Mouse (Mus musculus): Measurements from ENCODE around the gene Sh3rf1.

Gene Sh3rf1

DNA sequence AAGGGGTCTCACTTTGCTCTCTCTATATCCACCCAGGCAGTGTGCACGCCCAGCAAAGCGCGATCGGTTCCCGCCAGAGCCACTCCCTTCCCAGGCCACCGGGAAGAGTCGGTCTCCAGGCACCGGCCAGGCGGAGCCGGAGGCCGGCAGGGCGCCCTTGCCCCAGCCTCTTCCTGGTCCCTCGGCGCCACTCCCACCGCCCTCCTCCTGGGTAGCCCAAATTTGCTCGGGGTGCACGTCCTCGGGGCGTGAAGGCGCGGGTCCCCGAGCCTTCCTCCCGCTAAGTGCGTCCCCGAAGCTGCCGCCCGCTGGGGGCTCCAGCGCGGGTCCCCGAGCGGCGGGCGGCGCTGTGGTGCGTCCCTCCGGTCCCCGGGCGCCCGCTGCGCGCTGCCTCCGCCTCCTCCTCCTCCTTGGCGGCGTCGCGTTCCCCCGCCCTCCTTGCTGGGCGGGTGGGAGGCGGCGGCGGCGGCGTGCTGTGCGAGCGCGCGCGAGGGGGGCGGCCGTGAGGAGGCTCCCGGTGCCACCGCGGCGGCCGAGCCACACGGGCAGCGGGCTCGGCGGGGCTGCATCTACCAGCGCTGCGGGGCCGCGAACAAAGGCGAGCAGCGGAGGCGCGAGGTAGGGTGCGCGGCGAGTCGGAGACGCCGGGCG is at the start of gene Sh3rf1:
TSS of gene Sh3rf1 (plus strand) at position 144 of the 651 bp plus-strand sequence.
- peak; percentile 33 to 67 for DNase-seq (ENCODE audit: low spot score in 2 of 2)

DNA sequence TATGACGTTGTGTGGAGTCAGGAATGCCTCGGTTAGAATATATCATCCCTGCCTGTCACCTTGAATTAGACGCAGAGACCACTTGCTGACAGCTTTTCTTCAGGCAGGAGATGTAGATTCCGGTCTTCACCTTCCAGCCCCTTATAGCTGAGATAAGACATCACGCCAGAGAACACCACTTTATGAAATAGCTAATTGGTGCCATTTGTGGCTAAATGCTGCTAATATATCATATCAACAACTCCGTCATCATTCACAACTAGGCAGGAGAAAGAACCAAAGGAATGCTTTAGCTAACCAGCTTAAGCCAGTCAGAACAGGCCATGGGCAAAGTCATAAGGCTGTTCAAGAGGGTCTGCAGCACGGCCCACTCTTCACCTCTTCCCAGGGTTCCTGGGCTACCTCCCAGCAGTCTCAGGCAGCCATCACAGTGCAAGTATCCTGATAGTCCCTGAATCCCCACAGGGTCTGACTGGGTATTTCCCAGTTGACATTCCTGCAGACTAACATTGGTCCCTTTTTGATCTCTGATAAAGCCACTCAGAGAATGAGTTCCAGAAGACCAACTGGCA is 49.7 kb upstream of the Sh3rf1 start:
- no peak for DNase-seq (ENCODE audit: low spot score in 2 of 2)

DNA sequence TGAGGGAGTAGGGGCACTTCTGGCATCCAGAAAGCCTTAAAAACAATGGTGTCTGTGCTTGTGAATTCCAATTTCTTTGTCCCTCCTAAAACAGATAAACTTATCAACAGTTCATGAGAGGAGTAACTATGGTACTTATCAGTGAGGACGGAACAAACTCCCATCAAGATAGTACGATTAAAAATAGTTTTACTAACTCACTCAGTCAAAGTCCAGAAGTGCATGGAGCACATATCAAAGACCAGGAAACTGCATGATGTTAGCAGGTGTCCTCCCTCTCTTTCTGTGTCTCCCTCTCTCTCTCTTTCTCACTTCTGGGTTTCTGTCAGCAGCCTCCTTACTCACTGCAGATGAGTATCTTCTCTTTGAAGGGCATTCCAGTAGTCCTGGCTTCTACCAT is 47.8 kb upstream of the Sh3rf1 start:
- DNase-seq (ENCODE audit: low spot score in 2 of 2) = no peak

DNA sequence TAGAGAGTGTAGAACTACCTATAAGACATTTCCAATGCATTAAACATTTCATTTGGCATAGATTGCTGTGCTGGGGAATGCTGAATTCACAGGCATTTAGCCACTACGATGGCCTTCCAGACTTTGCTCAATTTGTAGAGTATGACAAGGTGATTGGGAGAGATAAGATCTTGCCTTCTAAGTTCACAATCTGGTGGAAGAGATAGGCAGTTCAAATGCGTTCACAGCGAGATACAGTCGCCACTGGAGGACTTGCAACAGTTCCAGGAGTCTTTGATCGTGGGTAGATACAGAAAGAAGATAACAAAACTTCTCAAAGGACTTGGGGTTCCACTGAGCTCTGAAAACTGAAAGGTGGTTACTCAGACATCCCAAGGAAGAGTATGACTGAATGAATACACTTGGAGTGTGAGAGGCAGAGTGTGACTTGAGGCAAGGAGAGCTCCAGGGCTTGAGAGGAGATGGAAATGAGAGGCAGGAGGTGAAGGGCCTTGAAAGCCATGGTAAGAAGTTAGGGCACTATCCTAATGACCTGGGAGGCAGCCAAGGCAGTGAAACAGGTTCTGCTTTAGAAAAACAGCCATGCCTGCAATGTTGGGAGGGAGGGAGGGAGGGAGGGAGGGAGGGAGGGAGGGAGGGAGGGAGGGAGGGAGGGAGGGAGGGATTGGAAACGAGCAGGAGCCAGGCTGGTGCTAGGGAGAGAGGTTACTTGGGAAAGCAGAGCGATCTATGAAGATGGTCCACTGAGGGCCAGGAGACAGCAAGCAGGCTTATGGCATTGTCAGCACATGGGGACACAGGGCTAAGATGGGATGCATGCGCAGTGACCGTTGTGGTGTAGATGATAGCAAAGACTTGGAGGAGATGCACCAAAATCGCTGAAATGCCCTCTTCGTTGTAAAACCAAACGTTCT is 45.7 kb upstream of the Sh3rf1 start:
- no peak for DNase-seq (ENCODE audit: low spot score in 2 of 2)

DNA sequence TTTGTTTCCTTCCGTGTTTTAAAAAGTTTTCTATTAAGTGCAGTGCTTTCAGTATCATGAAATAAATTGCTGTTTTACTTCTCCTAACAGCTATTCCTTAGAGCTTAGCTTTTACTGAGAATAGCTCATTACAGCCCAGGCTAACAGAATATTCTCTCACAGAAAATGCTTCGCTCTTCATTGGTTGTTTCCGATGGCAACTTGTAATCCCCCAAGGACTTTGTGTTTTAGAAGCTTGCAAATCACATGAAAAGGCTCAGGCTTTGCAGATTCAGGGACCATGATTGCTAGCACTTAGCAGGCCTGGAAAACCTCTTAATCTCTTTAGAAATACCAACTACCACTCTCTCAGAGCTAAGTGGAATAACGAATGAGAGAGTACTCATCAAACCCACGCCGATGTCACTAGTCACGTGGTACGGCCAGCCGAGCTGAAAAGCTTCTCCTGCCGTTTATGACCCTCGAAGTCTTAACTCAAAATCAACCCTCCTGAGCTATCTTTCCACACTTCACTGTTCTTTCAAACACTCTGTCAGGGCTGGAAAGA is 45.0 kb upstream of the Sh3rf1 start:
- no peak for DNase-seq (ENCODE audit: low spot score in 2 of 2)

DNA sequence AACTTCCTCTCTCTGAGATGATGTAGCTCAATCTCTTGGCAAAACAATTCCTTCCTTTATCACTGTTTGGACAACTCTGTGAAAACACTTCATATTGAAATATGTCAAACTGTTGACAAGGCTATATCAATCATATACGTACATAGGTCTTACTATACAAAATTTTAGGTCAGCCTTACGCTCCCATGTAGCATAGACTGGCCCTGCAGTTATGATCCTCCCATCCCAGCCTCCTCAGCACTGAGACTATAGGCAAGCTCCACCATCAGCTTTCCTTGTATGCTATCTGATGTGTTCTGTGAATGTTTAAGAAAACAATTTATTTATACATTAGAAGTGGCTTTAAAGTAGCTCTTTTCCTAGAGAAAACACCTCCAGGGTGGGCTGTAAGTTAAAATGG is 42.1 kb upstream of the Sh3rf1 start:
- no peak for DNase-seq (ENCODE audit: low spot score in 2 of 2)

DNA sequence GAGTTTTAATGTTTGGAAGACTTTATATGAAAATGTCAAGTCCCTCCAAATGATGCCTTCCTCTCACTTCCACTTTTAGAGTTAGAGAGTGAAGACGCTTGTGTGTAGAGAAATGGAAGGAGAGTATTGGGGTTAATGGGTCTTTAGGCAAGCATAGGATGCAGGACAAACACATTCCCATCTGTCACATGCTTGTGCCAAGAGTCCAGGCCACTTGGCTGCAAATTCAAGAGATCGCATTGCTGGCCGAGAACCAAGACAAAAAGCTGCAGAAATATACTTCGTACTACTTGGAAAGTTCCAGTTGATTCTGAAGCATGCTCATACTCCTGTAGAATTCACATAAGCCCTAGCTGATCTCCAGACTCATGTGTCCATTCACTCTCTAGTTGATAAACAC is 41.7 kb upstream of the Sh3rf1 start:
- no peak for DNase-seq (ENCODE audit: low spot score in 2 of 2)

DNA sequence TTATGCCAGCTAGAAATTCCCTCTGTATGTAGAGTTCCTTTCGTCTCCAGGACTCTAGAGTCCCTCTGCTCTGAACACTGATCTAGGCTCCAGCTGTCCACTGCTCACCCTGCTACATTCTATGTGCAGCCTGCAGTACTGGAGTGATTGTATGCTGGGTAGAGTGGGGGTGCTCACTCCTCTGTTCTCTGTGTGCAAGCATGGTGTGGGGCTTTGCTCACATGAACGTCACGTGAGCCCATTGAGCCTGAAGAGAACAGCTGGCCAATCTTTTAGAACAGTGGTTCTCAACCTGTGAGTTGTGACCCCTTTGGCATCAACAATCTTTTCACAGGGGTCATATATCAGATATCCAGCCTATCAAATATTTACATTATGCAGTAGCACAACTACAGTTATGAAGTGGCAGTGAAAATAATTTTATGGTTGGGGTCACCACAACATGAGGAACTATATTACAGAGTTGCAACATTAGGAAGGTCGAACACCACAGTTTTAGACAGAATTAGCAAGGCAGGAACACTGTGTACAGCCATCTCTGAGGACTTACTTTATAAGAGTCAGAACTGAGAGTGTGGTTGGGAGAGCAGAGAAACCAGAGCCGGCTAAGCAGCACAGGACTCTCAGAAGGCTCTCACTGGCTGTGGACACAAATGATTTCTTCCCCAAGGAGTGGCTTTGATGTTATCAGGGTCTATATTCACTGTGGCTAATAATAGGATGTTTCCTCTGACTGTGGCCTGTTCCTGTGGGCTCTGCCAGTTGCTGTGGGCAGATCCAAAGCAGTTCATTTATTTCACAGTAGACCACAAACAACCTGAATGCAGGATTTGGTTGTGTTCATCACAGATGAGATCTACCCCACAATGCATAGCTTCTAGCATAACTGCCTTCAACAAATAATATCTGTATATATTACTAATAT is 38.1 kb upstream of the Sh3rf1 start:
- DNase-seq (ENCODE audit: low spot score in 2 of 2) = no peak

DNA sequence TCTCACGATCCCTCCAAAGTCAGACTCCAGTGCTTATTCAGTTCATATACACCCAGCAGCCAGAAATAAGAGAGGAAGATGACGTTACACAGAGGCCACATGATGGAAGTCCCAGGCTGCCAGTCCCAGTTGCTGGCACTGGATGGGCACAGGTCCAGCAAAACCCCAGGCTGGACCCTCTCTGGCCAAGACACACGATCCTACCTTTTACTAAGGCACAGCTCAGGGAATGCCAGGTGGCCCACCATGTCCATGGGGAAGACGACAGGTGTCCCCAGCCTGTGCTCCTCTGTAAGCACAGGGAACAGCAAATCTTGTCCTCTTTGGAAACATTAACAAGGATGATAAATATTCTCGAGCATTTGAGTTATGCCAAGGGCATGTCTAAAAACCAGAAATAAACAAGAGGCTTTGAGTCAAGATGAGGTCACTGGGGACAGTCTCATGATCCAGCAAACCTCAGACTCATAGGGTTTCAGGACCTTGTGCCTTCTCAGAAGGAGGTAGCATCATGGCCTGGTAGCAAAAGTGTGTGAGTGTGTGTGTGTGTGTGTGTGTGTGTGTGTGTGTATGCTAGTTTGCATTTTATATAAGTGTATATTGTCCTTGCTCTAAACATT is 29.3 kb upstream of the Sh3rf1 start:
- no peak for DNase-seq (ENCODE audit: low spot score in 2 of 2)

DNA sequence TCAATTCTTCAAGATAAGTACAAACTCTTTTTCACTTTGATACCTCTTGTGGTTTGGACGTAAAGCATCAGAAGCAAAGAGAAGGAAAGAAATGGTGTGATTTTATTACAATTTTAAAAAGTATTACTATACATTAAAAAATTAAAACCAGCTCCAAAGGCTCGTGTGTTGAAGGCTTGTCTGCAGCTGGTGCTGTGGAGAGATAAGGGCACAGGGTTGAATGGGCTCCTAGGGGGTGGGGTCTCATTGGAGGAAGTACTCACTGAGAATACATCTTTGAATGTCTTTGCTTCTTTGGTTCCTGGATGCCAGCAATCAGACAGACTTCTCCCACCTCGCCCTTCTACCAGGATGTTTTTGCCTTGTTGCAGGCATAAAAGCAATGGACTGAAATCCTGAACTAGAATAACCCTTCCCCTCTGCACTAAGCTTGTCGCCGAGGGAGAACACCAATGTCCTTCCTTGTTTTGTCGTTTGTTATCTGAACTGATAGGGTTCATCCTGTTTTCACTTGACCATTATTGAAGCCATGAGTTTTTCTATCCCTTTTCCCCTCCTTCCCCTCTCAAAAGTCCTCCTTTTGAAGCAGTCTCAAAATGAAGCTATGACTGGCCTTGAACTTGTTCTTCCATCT is 23.3 kb upstream of the Sh3rf1 start:
- DNase-seq (ENCODE audit: low spot score in 2 of 2) = no peak

DNA sequence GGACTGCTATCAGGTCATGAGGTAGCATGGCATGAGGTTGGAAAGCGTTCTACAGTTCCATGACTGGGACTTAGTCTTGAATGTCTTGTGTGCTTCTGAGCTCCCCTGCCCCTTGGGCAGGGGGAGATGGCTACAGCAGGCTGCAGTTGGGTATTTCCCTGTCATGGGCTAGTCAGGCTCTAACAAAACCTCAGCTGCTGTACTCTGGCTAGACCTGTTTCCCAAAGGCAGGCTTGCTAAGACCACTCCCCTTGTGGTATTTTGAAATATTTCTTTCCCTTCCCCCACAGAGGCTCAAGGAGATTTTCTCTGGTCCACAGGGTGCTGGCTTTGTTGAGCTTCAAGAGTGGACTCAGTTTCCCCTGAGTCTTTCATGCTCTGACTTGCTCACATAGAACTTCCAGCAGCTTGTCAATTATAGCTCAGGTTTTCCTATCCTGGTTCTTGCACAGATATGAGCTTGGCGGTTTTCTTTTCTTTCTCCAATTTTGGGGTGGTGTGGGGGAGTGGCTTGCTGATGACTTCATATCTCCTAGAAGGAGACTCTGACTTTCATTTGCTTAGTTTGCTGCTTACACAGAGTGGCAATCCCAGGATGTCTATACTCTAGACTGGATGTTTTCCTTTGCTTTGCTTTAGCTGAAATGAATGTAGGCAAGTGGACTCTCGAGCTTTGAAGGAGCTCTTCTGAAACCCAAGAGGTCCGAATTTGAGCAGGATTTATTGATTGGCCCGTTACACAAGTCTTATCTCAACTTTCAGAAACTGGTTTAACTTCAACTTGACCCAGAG is 20.4 kb upstream of the Sh3rf1 start:
- no peak for DNase-seq (ENCODE audit: low spot score in 2 of 2)

DNA sequence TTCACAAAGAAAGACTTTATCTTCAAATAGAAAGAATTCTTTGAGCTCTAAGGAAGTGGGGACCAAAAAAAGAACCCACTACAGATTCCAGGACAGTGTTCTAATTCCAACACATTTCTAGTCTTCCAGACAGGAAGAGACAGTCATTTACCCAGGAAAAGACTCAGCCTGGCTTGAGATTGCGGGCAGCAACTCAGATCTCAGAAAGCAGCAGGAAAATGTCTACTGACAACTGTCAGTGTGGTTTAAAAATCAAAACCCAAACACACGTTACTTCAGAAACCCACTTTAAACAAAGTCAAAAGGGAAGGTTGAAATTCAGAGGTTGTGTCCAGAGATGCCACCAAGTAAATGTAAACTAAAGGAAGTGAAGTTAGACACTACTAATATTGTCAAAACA is 16.8 kb upstream of the Sh3rf1 start:
- no peak for DNase-seq (ENCODE audit: low spot score in 2 of 2)

DNA sequence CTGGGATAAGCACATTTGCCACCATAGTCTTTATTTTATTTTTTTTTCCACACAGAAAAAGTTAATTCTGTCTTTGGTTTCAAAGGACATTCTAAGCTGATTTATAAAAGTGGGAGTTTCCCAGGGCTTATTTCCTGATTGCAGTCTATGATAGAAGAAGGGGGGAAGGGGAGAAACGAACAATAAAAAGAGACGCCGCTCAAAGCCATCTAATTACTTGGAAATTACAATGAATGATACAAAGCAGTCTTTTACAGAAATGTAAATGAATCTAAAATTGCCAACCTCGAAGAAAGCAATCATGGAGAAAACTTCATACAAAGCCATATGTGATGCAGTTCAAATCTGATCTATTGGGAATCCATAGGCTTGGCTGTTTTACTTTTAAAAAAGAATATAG is 16.0 kb upstream of the Sh3rf1 start:
- no peak for DNase-seq (ENCODE audit: low spot score in 2 of 2)

DNA sequence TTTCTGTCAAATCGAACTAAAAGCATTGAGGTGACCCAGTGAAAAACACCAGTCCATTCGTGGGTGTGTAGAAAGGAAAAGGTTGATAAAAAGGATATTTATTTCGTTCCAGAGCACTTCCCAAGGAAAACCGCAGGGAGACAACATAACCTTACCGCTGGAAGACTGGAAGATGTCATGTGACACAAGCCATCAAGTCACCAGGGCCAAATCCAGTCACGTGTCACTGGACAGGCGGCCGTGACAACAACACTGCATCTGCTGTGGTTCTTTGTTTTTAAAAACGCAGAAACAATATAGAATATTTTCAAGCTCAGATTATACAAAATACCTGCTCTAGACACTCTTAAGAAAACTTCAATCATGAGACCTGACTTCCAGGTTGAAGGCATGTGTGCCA is 15.0 kb upstream of the Sh3rf1 start:
- no peak for DNase-seq (ENCODE audit: low spot score in 2 of 2)

DNA sequence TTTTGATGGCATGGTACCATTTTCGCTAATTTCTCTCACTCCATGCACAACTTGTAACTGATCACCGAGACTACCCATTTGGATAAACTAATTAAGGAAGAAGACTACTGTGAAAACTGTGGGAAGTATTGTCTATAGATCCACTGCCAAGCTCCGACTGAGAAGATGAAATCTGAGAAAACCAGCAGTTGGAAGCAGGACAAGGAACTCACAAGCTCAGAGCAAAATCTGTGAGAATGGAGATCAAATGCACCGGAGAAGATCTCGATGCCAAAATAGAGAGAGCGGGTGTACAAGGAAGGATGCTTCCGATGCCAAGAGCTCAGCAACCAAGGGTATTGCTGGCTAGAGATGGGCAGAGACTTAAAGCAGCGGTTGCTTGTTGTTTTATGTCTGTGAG is 12.8 kb upstream of the Sh3rf1 start:
- no peak for DNase-seq (ENCODE audit: low spot score in 2 of 2)

DNA sequence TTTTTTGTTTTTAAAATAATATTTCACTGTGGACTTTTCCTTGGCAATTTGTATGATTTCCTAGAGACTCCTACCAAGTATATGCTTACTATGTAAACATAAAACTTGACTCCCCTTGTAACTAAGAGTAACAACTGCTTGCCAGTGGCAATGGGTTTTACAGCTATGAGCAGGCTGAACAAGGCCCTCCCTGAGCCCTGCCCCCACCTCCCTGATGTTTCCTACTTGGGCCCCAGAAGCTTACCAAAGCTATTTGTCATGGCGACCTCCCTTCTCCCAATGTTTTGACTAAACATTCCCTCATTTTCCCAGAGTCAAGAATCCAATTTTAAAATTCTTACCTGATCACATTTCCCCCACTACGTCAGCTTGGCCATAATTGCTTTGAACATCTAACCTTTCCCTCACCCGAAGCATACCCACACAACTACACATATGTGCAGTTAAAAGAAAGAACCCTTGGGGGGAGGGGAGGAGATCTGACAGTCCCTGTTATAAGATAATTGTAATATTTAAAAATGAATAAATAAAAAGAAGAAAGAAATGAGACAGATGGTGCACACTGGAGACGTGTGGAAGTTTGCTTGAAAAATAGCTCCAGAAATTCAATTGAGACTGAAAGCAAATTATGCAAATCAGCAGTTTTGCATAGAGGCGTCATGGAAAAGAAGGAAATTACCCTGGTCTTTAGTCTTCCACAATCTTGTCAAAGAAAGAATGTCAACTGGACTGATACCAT is 8.4 kb upstream of the Sh3rf1 start:
- DNase-seq (ENCODE audit: low spot score in 2 of 2) = no peak

DNA sequence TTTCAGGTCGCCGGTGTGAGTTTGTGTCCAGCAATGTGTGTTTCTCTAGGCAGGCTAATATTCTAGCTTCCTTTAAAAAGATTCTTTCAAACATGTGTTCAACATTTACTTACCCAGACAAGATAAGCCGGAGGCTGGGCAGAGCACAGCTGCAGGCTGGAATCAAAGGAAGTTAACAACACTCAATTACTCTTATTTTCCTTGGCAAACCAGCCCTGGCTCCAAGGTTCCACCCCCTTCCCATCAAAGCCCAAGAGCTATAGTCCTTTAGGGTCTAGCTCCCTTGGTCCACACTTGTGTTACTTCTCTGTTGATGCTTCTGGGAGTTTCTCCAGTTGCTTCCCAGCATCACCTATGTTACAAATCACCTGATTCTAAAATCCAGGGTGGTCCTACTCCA is 6.7 kb upstream of the Sh3rf1 start:
- no peak for DNase-seq (ENCODE audit: low spot score in 2 of 2)

DNA sequence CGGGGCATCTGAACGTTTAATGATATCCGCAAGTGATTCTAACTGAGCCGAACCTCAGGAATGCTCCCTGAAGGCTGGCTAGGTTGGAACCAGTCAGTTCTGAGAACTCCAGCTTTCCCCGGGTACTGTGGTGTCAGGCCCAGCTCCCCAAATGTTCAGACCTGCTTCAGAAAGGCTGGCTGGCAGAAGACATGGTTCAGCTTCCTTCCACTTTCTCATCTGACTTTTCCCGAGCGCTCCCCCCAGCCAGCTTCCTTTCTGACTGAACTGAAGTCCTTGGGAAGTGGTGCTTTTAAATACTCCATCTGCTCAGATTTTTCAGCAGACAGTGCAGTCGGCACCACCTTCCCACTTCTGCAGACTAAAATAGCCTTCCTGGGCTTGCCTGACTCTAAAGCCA is 6.2 kb upstream of the Sh3rf1 start:
- DNase-seq (ENCODE audit: low spot score in 2 of 2) = peak; percentile 43 to 65

DNA sequence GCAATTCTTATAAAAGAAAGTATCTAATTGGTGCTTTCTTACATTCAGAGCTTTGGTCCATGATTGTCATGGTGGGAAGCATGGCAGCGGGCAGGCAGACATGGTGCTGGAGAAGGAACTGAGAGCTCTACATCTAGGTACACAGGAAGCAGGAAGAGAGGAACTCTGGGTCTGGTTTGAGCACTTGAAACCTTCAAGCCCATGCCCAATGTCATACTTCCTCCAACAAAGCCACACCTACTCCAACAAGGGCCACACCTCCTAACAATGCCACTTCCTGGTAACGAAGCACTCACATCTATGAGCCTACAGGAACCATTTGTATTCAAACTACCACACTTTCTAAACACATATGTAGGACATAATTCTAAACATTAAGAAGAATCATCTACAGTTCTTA is 5.2 kb upstream of the Sh3rf1 start:
- DNase-seq (ENCODE audit: low spot score in 2 of 2) = no peak

All from frontal cortex, postnatal 14 days (tissue).